Mouse (Mus musculus): ENCODE measurements around the gene Fam193b. TPM values are rescaled to one million over a fixed set of nuclear protein-coding genes. Genes with fewer than 3 reads are reported as not detected.
A peak's percentile ranks its signal among the peaks of the same experiment; 100 is the strongest.

Gene Fam193b
- polyA plus RNA-seq, 1 experiment from 2014 or later, result 7.5 TPM

DNA sequence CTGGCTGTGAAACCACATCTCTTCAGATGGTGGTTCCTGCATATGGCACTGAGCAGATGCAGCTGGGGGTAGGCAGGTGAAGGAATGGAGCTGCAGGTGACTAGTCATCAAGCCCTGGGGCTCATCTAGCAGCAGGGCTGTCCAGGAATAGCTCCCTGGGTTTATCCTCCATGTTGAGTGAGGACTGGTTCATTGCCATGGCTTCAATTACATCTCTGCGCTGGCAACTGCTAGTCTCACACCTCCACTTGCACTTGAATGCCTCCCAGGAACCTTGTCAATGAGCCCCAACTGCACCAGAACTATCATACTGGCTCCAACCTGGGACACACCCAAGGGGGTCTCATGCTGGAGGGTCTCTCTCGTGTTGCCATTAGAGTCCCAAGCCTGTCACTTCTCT is 23.0 kb downstream of the Fam193b start:
- Histone ChIP-seq H3K4me3 (replicated peaks) (no peak overlapping the region), H3K36me3 (replicated peaks) (peaks cover 71% of the 10 kb centered on the region), H3K27ac (replicated peaks) (no peak overlapping the region), H3K9ac (no peak overlapping the region), H3K4me1 (replicated peaks) (peaks cover 19% of the 10 kb centered on the region), H3K9me3 (replicated peaks) (no peaks in the 10 kb centered on the region), H3K27me3 (no peaks in the 10 kb centered on the region), H3K4me2 (no peak overlapping the region)
- no peak for ATAC-seq (ENCODE audit: insufficient read depth)
- WGBS (ENCODE audit: insufficient replicate concordance), result 75% methylated on average over 2 of the region's 2 CpGs

DNA sequence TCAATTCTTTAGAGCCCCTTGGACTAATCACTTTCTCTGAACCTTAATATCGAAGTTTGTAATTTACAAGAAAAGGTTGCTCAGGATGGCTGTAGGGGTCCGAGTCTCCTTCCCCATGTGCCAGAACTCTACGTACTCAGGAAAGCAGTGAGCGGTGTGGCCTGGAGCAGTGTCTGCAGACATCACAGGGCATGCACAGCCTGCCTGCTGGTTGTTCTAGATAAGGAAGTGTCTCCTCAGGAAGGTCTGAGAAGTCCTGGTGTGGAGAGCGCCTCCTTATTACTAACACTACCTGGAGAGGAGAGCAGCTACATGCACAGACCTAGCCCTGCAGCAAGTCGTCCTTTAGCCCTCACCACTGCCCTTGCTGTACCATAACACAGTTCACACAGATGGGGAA is 26.1 kb downstream of the Fam193b start:
- H3K9me3 ChIP-seq (replicated peaks), result no peaks in the 10 kb centered on the region
- H3K27ac ChIP-seq (replicated peaks), result 0 out of 2 replicates have a peak overlapping the region, but pooled peaks have one; percentile 30
- peak; percentile 83 for ATAC-seq (ENCODE audit: insufficient read depth)
- peaks cover 27% of the 10 kb centered on the region for H3K4me1 ChIP-seq (replicated peaks)
- peaks cover 84% of the 10 kb centered on the region for H3K36me3 ChIP-seq (replicated peaks)
- no peaks in the 10 kb centered on the region for H3K27me3 ChIP-seq
- H3K4me3 ChIP-seq (replicated peaks), result no peak overlapping the region
- H3K4me2 ChIP-seq, result no peak overlapping the region
- H3K9ac ChIP-seq, result no peak overlapping the region
- 29% methylated on average over 6 of the region's 6 CpGs for WGBS (ENCODE audit: insufficient replicate concordance)

DNA sequence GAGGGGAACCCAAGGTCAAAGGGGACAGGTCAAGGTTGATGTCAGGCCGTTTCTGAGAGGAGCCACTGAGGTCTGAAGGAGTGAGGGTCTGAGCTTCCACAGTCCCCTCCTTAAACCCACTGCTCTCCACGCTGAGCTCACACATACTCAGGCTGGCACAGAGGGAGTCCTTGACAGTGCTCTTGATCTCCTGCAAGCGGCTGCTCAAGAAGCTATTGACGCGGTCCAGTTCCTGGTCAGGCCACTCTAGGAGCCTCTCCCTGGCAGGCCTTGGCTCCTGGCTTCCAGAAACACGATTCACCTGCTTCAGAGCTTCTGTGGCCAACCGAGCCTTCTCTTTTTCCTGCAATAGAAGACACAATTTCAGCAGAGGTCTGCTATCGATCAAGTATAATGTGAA is 27.5 kb downstream of the Fam193b start:
- H3K27me3 ChIP-seq, result no peaks in the 10 kb centered on the region
- no peak overlapping the region for H3K27ac ChIP-seq (replicated peaks)
- 76% methylated on average over 8 of the region's 8 CpGs for WGBS (ENCODE audit: insufficient replicate concordance)
- peaks cover 27% of the 10 kb centered on the region for H3K4me1 ChIP-seq (replicated peaks)
- H3K4me2 ChIP-seq, result no peak overlapping the region
- no peak for ATAC-seq (ENCODE audit: insufficient read depth)
- H3K36me3 ChIP-seq (replicated peaks), result peaks cover 83% of the 10 kb centered on the region
- no peak overlapping the region for H3K4me3 ChIP-seq (replicated peaks)
- no peak overlapping the region for H3K9ac ChIP-seq
- no peaks in the 10 kb centered on the region for H3K9me3 ChIP-seq (replicated peaks)

DNA sequence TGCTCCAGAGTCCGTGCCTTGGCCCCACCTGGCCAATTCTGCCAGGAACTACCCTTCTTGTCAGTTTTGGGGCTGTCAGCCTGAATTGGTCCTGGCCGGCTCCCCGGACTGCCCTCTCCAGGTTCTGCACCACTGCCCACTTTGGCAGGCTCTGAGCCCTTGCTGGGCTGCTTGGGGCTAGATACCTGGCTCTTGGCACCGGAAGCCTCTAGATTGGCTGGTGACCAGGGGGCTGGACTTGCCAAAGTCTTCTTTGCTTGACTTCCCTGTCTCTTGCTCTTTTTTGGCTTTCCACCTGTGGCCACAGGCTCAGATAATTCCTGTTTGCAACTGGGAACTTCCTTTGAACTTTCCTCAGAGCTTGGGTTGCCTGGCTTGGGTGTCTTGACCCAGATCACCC is 28.0 kb downstream of the Fam193b start:
- H3K27ac ChIP-seq (replicated peaks), result no peak overlapping the region
- no peak overlapping the region for H3K4me2 ChIP-seq
- no peak overlapping the region for H3K4me3 ChIP-seq (replicated peaks)
- no peaks in the 10 kb centered on the region for H3K27me3 ChIP-seq
- no peaks in the 10 kb centered on the region for H3K9me3 ChIP-seq (replicated peaks)
- WGBS (ENCODE audit: insufficient replicate concordance), result 80% methylated on average over 4 of the region's 4 CpGs
- H3K9ac ChIP-seq, result no peak overlapping the region
- ATAC-seq (ENCODE audit: insufficient read depth), result no peak
- H3K36me3 ChIP-seq (replicated peaks), result peaks cover 81% of the 10 kb centered on the region
- H3K4me1 ChIP-seq (replicated peaks), result peaks cover 27% of the 10 kb centered on the region

DNA sequence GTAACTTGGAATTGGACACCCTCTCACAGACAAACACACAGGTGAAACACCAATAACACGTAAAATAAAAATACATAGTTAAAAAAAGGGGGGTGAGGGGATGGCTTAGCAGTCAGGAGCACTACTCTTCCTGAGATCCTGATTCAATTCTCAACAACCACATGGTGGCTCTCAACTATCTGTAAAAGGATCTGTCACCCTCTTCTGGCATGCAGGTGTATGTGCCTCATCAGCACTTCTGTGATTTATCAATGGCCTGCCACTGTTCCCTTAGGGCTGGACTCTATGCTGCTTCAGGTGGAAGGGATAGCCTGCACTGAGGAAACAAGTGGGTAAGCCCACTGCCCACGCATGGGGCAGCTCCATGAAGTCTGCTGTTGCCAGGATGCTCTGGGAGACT is 30.0 kb downstream of the Fam193b start:
- Histone ChIP-seq H3K36me3 (replicated peaks) (peaks cover 66% of the 10 kb centered on the region), H3K4me3 (replicated peaks) (no peak overlapping the region), H3K4me1 (replicated peaks) (peaks cover 36% of the 10 kb centered on the region), H3K9ac (no peak overlapping the region), H3K4me2 (no peak overlapping the region), H3K27ac (replicated peaks) (no peak overlapping the region), H3K9me3 (replicated peaks) (no peaks in the 10 kb centered on the region), H3K27me3 (no peaks in the 10 kb centered on the region)
- no peak for ATAC-seq (ENCODE audit: insufficient read depth)
- WGBS (ENCODE audit: insufficient replicate concordance), result 70% methylated on average over 2 of the region's 2 CpGs

DNA sequence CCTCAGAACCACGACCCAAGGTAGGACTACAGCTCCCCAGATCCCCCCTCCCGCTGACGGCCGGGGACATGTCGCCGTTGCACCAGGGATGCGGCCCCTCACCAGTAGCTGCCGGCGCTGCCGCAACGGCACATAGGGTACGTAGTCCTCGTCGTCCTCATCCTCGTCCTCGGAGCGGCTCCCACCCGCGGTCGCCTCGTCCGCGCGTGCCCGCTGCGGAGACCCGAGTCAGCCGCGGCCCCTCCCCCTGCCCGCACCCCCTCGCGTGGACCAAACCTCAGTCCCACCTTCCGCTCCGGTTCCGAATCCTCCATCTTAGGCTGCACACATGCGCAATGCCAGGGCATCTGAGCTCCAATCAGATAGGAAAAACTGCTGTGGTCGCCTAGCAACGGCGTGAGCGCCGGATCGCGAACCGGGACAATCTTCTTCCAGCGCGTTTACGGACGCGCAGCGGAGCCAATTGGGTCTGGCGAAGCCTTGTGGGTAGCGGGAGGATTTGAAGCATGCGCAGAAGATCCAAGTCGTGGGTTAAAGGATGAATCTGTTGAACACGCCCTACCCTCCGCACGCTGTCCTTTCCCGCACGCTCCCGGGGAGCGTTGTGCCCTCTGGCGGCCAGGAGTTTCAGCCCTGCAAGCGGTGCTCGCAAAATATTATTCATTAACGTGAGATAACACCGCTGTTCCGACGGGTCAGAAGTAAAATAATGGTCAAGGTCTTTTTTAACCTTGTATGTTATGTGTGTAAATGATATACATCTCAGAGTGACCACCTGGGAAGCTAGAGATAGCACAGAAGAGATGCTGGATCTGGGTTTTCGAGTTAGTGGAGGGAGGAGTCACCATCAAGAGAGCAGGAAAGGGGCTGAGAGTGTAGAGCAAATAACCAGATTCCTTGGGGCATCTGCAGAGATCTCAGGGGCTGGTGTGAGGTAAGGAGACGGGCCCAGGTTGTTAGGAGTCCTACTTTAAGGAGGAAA is 34.4 kb downstream of the Fam193b start, which contains the start of gene Ddx41:
Gene Ddx41 (minus strand): TSS at position 465 of the 982 bp plus-strand sequence.
- H3K4me2 ChIP-seq, result peak within 1 kb of the TSS; percentile 94
- H3K4me1 ChIP-seq (replicated peaks), result peaks cover 30% of the 10 kb centered on the region
- peak; percentile 99 for ATAC-seq (ENCODE audit: insufficient read depth)
- H3K4me3 ChIP-seq (replicated peaks), result peak within 1 kb of the TSS; percentile 93
- H3K27me3 ChIP-seq, result no peaks in the 10 kb centered on the region
- H3K36me3 ChIP-seq (replicated peaks), result peaks cover 66% of the 10 kb centered on the region
- no peaks in the 10 kb centered on the region for H3K9me3 ChIP-seq (replicated peaks)
- WGBS (ENCODE audit: insufficient replicate concordance), result under 1% methylated on average over 70 of the region's 70 CpGs
- H3K9ac ChIP-seq, result peak within 1 kb of the TSS; percentile 78
- H3K27ac ChIP-seq (replicated peaks), result peak within 1 kb of the TSS; percentile 73

DNA sequence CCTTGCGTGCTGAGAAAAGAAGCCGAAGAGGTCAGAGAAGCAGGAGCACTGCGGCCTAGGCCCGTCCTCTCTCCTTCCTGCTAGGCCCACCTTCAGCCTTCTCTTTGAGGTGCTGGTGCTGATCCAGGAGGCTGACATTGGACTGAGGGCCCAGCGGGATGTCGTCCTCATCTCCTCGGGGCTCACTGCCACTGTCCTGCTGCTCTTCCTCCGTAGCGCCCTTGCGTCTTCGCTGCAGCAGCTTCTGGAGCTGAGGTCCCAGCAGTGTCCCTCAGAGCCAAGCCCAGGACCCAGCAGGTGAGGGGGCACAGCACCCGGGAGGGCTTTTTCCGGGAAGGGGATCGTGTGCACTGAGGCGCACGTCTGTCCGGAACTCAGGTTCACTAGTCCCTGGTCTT is 35.1 kb downstream of the Fam193b start:
- no peaks in the 10 kb centered on the region for H3K9me3 ChIP-seq (replicated peaks)
- 14% methylated on average over 17 of the region's 17 CpGs for WGBS (ENCODE audit: insufficient replicate concordance)
- peak overlapping the region; percentile 73 for H3K27ac ChIP-seq (replicated peaks)
- H3K4me3 ChIP-seq (replicated peaks), result peak overlapping the region; percentile 93
- peak overlapping the region; percentile 78 for H3K9ac ChIP-seq
- H3K36me3 ChIP-seq (replicated peaks), result peaks cover 65% of the 10 kb centered on the region
- no peaks in the 10 kb centered on the region for H3K27me3 ChIP-seq
- no peak; the same call in 1 of the 2 replicates for ATAC-seq (ENCODE audit: insufficient read depth)
- peaks cover 30% of the 10 kb centered on the region for H3K4me1 ChIP-seq (replicated peaks)
- peak overlapping the region; percentile 94 for H3K4me2 ChIP-seq

DNA sequence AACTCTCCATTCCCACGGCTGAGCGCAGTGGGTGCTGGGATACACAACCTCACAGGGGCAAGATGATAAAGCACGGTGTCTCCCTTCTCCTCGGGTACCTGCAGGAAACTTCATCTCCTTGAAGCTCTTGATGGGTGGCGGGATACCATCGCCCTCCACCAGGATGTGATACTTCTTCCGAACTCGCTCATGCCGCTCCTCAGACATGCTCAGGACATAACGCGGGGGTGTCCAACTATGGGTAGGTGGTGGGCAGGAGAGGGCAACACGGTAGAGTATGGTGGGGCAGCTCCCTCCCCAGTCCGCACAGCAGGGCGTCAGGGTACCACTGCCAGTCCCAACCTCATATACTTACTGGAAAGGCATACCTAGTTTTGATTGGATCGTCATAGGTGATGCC is 35.7 kb downstream of the Fam193b start:
- no peak for ATAC-seq (ENCODE audit: insufficient read depth)
- no peak overlapping the region; the same call in 1 of the 2 replicates for H3K9ac ChIP-seq
- H3K4me1 ChIP-seq (replicated peaks), result peaks cover 32% of the 10 kb centered on the region
- H3K4me2 ChIP-seq, result peak overlapping the region; percentile 94
- WGBS (ENCODE audit: insufficient replicate concordance), result 86% methylated on average over 15 of the region's 15 CpGs
- no peaks in the 10 kb centered on the region for H3K27me3 ChIP-seq
- H3K36me3 ChIP-seq (replicated peaks), result peaks cover 65% of the 10 kb centered on the region
- no peak overlapping the region for H3K27ac ChIP-seq (replicated peaks)
- H3K4me3 ChIP-seq (replicated peaks), result peak overlapping the region; percentile 93
- H3K9me3 ChIP-seq (replicated peaks), result no peaks in the 10 kb centered on the region

DNA sequence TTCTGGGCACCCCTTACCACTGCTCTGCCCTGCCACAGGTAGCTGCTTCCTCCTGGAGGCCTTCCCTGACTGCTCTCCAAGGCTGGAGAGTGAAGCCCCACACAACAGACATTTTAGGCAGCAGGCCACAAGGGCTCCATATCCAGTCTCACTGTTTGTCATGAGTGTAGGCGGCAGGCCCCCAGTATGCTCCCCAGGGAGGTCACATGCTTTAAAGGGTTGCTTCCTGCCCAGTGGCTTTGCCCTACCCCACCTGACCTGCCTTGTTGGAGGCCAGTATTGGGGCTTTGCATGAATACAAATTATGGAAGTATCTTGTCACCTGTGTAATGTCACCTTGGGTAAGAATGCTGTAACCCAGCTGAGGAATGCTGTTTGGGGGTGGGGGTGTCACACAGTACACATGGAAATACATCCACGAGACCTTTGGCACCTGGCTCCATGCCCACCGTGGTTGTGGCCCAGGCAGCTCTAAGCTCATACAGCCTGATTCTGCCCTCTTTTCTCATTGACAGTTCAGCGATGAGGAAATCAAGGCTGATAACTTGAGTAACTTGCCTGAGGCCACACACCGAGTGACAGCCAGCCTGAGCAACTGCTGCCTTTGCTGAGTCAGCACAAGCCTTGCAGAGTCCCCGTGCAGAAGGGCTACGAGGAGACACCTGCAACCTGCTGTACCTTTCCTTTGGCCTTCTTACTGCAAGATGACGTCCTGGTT is 41.6 kb downstream of the Fam193b start, which contains the start of gene Dok3:
Gene Dok3 (minus strand): TSS at position 99 of the 718 bp plus-strand sequence.
- Histone ChIP-seq H3K9me3 (replicated peaks) (no peaks in the 10 kb centered on the region), H3K27me3 (no peaks in the 10 kb centered on the region), H3K36me3 (replicated peaks) (peaks cover 47% of the 10 kb centered on the region), H3K4me3 (replicated peaks) (peak within 1 kb of the TSS; percentile 39), H3K27ac (replicated peaks) (peak within 1 kb of the TSS; percentile 76), H3K4me2 (peak within 1 kb of the TSS; percentile 35), H3K4me1 (replicated peaks) (peaks cover 44% of the 10 kb centered on the region), H3K9ac (0 out of 2 replicates have a peak within 1 kb of the TSS, but pooled peaks have one; percentile 2)
- 41% methylated on average over 8 of the region's 8 CpGs for WGBS (ENCODE audit: insufficient replicate concordance)
- ATAC-seq (ENCODE audit: insufficient read depth), result peak; percentile 16; the same call in 1 of the 2 replicates

DNA sequence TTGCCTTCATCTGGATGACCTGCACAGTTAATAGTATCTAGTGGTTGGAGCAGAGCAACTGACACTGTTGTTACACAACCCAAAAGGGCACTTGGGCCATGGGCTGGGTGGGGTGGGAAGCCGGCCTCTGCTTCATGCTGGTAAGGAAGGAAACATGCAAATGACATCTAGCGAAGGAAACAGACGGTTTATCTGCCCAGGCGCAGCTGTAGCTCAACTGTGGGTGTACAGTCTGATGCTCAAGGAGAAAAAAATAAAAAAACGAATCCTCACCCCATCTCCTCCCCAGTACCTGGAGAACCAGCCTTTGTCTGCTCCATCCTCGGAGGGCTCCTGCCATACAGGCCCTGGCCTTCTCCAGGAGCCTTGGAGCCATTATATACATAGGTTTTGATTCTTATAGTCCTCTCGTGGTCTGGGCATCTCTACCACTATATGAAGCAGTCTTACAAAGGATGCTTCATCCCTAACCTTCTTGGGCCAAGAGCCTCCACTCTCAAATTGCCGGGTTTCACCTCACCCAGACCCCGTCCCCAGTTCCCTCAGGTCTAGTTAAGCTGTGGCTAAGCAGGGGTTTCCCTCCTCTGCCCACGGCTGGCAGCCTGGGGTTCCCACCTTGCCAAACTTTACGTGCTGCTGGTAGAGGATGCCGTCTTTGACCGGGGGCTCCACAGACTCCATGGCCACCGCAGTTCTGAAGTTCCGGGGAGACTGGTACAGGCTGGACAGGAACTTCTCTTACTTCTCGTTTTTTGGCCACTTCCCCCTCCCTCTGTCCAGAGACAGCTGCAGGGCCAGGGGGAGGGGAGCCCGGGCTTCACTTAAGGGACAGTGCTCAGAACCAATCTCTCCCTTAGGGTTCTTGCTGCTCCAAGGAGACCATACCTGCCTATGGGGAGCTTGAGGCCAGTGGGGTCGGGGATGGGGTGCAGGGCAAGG is 42.8 kb downstream of the Fam193b start:
- H3K9me3 ChIP-seq (replicated peaks), result no peaks in the 10 kb centered on the region
- H3K36me3 ChIP-seq (replicated peaks), result peaks cover 39% of the 10 kb centered on the region
- peak overlapping the region; percentile 39 for H3K4me3 ChIP-seq (replicated peaks)
- 0 out of 2 replicates have a peak overlapping the region, but pooled peaks have one; percentile 2 for H3K9ac ChIP-seq
- H3K4me2 ChIP-seq, result peak overlapping the region; percentile 35
- H3K27ac ChIP-seq (replicated peaks), result peak overlapping the region; percentile 76
- no peaks in the 10 kb centered on the region for H3K27me3 ChIP-seq
- ATAC-seq (ENCODE audit: insufficient read depth), result peak; percentile 49
- peaks cover 53% of the 10 kb centered on the region for H3K4me1 ChIP-seq (replicated peaks)
- 15% methylated on average over 18 of the region's 18 CpGs for WGBS (ENCODE audit: insufficient replicate concordance)

Measured in liver, embryonic 15.5 days (tissue).